Mouse (Mus musculus): ENCODE measurements around the gene Plbd2.
"Not testable (repeated sequence)": the region's sequence is repeated elsewhere in the genome, so short reads cannot be mapped to it uniquely, and the experiment has no call there.

Gene Plbd2

GRCm38 (mm10) chr5:120510982-120511642 lies 7.7 kb upstream of the Plbd2 start, which contains the start of gene Slc8b1:
Slc8b1 (plus strand) TSS chr5:120511168.
- DNase-seq: peak; percentile 97

- DNase-seq: peak; percentile 39
Observed at GRCm38 (mm10) chr5:120507311-120507710, 3.9 kb upstream of the Plbd2 start.

GRCm38 (mm10) chr5:120506490-120506889 lies 3.1 kb upstream of the Plbd2 start:
- DNase-seq: no peak

- no peak for DNase-seq
Observed at GRCm38 (mm10) chr5:120505781-120506180, 2.4 kb upstream of the Plbd2 start.

- DNase-seq: peak; percentile 88
Observed at GRCm38 (mm10) chr5:120505368-120505767, 1.9 kb upstream of the Plbd2 start.

GRCm38 (mm10) chr5:120502675-120503143 lies 716 bp downstream of the Plbd2 start:
- DNase-seq: no peak

- no peak for DNase-seq
Observed at GRCm38 (mm10) chr5:120502147-120502621, 1.2 kb downstream of the Plbd2 start.

GRCm38 (mm10) chr5:120500609-120501008 lies 2.8 kb downstream of the Plbd2 start:
- DNase-seq: not testable (repeated sequence)

- no peak for DNase-seq
Observed at GRCm38 (mm10) chr5:120499202-120499601, 4.2 kb downstream of the Plbd2 start.

GRCm38 (mm10) chr5:120497071-120497470 lies 6.4 kb downstream of the Plbd2 start:
- no peak for DNase-seq

GRCm38 (mm10) chr5:120495703-120496226 lies 7.7 kb downstream of the Plbd2 start:
- no peak for DNase-seq

- no peak for DNase-seq
Observed at GRCm38 (mm10) chr5:120495064-120495702, 8.2 kb downstream of the Plbd2 start.

GRCm38 (mm10) chr5:120493873-120494395 lies 9.5 kb downstream of the Plbd2 start:
- DNase-seq: no peak

GRCm38 (mm10) chr5:120493440-120493839 lies 10.0 kb downstream of the Plbd2 start:
- DNase-seq: no peak

GRCm38 (mm10) chr5:120492437-120492836 lies 11.0 kb downstream of the Plbd2 start:
- DNase-seq: peak; percentile 29

- DNase-seq: peak; percentile 47
Observed at GRCm38 (mm10) chr5:120490679-120491192, 12.7 kb downstream of the Plbd2 start.

GRCm38 (mm10) chr5:120487844-120488243 lies 15.6 kb downstream of the Plbd2 start:
- no peak for DNase-seq

GRCm38 (mm10) chr5:120483399-120483798 lies 20.0 kb downstream of the Plbd2 start:
- DNase-seq: no peak

- no peak for DNase-seq
Observed at GRCm38 (mm10) chr5:120481205-120481604, 22.2 kb downstream of the Plbd2 start.

- no peak for DNase-seq
Observed at GRCm38 (mm10) chr5:120479538-120479937, 23.9 kb downstream of the Plbd2 start.

GRCm38 (mm10) chr5:120477993-120478392 lies 25.4 kb downstream of the Plbd2 start:
- no peak for DNase-seq

GRCm38 (mm10) chr5:120476296-120476695 lies 27.1 kb downstream of the Plbd2 start, which contains the start of gene Sds:
Sds (plus strand) TSS chr5:120476526.
- DNase-seq: no peak

GRCm38 (mm10) chr5:120475861-120476260 lies 27.6 kb downstream of the Plbd2 start:
- DNase-seq: no peak

Measured in lung, postnatal 10 days (tissue).